Mouse (Mus musculus) adrenal gland, adult 2 months (tissue): ENCODE results near the gene Map3k14. TPM values are rescaled to one million over a fixed set of nuclear protein-coding genes. Genes with fewer than 3 reads are reported as not detected.
"Not testable (repeated sequence)": the region's sequence is repeated elsewhere in the genome, so short reads cannot be mapped to it uniquely, and the experiment has no call there.

Experiments used
- DNase-seq: peaks from one replicate; pipeline ENCODE4 v3.0.0; 2021
- polyA plus RNA-seq: library from polyadenylated mRNA; depleted of rRNA; stranded (reverse); fragments of >200 nt; gene quantifications from 2 replicates; pipeline ENCODE4 v1.2.3, GENCODE M21; 2012
- total RNA-seq, 2 experiments: library from RNA; stranded (reverse); gene quantifications; 2 replicates each; pipeline ENCODE4 v1.2.3; 2021

The Map3k14 gene
- total and polyA plus RNA-seq, 3 experiments: 5.3 to 18.2 (median 9.7) TPM

DNA sequence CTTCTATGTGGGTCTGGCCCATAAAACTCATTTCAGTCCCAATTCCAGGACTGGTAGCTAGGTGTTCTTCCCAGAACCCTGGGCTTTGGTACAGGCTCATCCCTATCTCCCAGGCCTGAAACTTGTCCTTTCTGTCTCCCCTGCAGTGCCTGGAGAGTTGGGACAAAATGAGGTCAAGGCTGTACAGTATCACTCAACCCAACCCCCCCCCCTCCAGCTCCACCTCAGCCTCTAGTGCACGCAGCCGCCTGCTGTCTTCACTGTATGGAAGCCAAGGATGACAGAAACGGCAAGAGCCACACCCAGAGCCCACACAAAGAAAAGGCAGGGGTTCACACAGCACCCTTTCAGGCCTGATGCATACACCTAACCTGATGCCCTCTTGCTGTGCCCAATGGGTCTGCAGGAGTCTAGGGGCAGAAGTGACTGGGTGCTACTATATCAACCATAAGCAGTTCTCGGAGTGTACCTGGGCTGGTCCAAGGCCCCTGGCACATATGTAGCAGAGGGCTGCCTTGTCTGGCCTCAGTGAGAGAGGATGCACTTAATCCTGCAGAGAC is 20.5 kb downstream of the Map3k14 start:
- no peak for DNase-seq

DNA sequence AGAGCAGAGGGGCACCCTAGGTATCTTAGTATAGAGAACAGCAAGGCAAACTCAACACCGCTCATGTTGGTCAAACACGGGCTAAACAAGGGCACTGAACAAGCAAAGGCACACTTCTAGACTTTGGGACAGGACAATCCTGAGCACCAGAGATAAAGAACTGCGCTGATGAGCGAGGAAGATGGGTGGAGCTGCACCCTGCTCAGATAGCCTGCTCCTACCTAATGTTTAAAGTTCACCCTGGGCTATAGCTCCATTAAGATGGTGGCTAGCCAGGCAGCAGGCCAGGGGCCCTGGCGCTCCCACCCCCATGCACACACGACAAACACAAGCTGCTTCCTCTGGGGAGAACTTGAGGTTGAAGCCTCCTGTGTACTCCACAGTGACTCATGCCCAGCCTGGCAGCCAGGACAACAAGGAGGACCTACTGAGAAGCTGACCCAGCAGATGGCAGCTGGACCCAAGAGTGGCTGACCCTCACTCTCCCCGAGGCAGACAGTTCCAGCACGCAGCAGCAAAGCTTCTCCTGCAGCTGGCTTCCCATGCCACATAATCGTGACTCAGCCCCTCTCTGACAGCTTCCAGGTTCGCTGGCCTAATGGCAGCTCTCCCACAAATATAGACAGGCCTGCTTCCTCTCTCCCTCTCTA is 21.1 kb downstream of the Map3k14 start:
- peak; percentile 87 for DNase-seq

DNA sequence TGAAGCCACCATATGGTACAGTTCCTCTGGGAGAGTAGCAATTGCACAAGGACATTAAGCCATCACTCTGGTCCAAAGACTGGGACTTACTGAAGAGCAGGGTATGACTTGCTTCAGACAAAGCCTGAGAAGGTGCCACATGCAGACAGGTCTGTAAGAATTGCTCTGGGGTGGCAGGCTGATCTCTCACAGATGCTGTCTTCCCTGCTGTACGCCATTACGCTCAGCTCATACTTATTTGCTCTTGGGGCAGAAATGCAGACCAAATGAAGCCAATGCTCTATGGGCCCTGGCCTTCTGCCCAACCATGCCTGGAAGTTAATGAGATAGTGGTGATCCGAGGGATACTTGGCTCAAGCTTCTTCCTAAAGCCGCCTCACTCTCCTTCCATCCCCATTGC is 22.4 kb downstream of the Map3k14 start:
- DNase-seq: no peak

DNA sequence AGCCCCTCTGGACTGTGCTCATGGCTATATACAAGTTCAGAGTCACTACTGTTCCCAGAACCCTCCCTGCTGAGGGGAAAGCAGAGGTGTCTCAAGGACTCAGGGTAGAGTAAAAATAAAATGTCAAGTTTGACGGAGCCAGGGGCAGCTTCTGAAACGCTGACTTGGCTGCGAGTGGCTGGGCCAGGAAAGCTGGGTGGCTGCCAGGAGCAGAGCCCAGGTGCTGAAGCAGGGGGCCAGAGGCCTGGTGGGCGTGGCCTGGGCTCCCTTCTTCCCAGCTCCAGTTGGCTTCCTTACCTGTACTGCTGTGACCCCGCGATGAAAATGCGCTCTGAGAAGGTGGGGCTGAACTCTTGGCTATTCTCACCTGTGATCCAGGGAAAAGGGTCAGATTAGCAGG is 26.5 kb downstream of the Map3k14 start:
- DNase-seq: peak; percentile 56

DNA sequence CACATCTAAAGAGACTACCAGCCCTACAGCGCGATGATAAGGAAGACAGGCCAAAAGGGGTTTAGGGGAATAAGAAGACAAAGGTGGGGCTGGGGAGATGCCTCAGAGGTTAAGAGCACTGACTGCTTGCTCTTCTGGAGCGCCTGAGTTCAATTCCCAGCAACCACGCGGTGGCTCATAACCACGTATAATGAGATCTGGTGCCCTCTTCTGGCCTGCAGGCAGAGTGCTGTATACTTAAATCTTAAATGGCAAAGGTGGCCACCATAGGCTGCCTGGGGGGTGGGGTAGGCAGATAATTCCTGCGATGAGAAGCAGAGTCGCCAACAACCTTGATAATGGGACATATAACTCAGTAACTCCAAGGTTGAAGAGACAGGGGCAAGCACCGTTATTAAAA is 29.5 kb downstream of the Map3k14 start:
- no peak for DNase-seq

DNA sequence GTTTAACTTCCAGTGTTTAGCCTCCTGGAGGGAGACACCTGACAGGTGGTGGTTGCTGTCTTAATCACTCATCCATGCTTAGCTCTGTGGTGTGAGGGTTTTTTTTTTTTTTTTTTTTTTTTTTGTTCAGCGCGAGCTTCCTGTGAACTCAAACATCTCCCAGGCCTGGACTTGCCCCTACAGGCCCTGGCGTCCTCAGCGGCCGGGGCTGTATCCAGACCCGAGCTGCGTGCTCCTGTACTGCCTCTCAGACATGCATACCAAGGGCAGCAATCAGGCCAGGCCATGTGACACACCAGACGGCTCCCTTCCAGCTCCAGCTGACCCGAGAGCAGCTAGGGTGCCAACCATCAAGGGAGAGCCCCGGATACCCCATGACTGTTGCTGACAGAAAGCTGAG is 30.4 kb downstream of the Map3k14 start:
- DNase-seq: no peak

DNA sequence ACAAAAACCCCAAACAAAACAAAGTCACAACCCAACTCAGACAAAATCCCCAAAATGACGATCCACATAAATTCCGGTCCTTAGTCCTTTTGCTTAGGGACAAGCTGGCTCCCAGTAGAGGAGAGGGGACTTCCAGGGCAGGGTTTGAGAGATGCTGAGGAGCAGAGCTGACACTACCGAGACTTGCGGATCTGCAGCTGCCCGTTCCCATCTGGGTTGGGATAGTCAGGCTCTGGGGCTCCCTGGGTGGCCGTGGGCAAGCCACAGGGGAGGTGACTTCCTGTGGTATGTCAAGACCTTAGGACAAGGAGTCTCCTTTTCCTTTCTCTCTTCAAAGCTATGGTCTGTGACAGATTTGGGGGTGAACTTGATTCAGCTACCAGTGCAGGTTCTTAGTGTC is 30.8 kb downstream of the Map3k14 start:
- no peak for DNase-seq

DNA sequence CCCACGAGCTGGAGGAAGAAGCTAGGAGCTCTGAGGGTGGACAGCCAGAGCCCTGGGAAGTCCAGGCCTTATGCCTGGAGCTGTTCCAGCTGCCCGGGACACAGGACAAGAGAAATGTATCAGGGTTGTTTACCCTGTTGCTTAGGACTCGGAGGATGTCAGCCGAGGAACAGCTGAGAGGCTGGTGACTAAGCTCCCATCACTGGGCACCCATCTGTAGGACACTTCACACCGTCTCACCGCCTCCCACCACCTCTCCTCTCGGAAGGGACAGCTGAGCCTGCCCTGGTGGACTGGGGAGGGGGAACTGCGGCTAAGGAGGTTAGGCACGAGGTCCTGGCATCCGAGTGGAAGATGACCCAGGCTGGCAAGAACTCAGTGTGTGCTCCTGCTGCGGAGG is 31.6 kb downstream of the Map3k14 start:
- DNase-seq: no peak

DNA sequence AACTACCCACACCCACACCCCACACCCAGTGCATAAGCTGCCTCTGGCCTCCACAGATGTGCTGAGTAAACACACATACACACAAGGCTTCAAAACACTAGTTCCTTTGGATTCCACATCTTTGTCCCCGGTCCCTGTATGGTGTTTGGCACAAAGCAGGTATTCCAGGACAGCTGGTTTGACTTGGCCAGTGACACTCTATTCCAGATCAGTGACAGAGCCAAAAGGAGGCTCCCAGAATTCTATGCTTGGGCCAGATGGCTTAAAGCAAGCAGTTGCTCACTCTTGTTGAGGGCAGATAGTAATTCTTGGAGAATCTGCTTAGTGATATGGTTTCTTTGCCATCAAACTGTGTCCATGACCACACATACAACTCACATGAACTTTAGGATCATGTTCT is 32.8 kb downstream of the Map3k14 start:
- no peak for DNase-seq

DNA sequence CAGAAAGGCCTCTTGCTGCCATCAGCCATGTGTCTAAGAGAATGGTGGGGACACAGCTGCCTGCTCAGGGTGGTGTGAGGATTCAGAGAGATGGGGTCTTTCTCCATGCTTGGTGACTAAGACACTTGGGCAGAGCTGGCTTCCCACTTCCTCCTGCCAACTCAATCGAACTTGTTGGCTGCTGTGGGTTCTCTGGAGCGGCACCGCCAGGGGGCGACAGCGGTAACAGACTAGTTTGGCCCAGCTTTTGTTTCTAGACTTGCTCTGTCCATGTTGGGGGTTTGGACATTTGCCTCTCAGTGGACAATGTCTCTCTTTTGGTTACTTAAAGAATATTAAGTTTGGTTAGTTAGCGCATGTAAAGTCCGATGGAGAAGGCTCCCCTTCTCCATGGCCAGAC is 34.3 kb downstream of the Map3k14 start:
- peak; percentile 86 for DNase-seq

DNA sequence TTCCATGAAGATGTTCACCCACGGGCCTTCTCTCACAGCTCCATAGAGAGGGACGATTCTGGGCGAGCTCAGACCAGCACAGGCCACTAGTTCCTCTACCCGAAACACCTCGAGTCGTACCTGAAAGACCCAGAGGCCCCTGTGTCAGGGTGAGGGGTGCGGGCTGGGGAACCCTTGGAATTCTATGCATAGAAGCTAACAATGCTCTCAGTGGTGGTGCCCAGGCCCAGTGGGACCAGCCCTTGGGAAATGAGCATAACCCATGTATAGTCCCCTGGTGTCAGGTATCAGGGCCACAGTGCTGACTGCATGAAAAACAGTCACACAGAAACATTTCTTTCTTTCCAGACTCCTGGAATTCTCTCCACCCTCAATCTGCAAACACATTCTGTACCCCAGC is 35.9 kb downstream of the Map3k14 start:
- no peak for DNase-seq

DNA sequence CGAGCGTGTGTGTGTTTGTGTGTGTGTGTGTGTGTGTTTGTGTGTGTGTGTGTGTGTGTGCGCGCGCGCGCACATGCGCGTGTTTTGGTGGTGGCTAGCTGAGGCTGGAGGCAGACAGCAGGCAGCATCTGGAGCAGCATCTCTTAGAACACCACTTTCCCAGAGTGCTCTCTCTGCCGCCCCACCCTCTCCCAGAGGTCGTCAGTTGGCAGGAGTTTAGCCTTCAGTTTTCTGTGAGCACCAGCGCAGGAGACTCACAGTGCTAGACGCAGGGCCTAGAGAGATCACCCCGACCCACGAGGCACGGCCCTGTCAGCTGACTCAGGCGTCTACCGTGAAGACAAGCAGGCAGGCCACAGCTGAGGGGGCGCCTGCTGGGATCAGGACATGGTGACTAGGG is 36.6 kb downstream of the Map3k14 start:
- no peak for DNase-seq

DNA sequence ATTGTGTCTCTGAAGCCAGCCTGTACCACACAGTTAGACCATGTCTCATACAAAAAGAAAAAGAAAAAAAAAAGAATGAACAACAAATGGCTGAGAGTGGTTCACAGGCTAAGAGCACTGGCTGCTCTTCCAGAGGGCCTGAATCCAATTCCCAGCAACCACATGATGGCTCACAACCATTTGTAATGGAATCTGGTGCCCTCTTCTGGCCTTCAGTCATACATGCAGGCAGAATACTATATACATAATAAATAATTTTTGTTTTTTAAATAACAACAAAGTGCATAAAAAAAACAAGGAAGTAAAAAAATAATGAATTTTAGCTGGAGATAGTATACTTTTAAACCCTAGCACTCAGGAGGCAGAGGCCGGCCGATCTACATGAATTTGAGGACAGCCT is 37.7 kb downstream of the Map3k14 start:
- DNase-seq: no peak

DNA sequence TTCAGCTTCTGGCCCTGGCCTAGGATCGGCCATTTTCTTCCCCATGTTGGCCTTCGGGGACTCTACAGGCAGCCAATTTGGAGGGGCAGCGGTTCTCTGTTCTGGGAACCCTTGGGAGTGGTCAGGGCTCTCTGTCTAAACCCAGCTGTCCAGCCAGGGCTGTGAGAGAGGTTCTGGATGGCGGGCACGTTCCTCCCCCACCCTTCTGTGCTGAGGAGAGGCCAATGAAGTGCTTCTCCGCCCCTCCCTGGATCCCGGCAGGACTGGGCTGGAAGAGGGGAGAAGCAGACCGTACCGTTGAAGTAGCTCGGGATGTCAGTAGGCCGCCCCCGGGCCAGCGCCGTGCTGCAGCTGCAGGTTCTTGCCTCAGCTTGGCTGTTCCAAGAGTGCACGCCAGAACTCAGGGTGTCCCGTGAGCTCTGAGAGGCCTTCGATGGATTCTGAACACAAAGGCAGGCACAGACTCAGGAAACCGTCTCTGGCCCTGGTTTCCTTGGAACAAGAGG is 43.3 kb downstream of the Map3k14 start:
- DNase-seq: peak; percentile 31

DNA sequence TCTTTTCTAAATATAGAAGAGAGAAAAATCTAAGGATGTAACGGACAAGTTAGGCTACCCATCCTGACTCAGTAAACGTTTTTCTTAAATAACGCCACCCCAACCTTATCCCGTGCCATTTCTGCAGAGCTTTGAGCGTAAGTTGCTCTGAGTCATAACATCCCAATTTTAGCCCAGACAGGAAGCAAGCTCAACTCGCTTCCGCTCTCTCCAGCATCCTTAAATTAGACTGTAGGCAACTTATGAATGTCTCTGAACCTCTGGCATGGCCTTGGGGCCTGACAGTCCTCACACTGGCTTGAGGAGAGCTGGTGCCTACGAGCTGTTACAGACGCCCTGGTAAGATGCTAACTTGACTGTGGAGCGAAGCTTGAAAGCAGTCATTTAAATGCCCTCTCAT is 43.8 kb downstream of the Map3k14 start:
- no peak for DNase-seq

DNA sequence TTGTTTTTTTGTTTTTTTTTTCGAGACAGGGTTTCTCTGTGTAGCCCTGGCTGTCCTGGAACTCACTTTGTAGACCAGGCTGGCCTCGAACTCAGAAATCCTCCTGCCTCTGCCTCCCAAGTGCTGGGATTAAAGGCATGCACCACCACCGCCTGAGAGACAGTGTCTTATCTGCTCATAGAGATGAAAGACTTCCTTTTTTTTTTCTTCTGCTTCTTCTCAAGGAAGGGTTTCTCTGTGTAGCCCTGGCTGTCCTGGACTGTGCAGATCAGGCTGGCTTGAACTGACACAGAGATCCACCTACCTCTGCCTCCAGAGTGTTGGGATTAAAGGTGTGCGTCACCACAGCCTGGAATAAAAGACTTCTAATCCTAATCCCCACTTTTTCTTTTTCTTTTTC is 44.6 kb downstream of the Map3k14 start:
- DNase-seq: not testable (repeated sequence)

DNA sequence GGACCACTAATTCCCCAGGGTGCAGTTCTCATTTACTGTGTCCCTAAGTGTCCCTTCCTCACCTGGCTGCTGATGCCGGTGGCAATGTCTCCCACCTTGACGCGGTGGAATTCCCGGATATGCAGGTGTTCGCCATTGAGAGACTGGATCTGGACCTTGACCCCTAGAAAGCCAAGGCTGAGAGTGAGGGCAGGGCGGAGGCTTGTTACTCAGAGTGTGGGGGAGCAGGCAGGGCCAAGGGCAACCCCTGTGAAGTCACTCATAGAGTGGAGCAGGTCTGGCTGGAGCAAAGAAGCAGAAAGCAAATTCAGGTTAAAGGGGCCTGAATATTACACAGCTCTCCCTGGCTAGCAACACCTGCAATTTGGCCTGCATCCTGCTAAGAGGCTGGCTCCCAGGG is 45.8 kb downstream of the Map3k14 start:
- peak; percentile 55 for DNase-seq

DNA sequence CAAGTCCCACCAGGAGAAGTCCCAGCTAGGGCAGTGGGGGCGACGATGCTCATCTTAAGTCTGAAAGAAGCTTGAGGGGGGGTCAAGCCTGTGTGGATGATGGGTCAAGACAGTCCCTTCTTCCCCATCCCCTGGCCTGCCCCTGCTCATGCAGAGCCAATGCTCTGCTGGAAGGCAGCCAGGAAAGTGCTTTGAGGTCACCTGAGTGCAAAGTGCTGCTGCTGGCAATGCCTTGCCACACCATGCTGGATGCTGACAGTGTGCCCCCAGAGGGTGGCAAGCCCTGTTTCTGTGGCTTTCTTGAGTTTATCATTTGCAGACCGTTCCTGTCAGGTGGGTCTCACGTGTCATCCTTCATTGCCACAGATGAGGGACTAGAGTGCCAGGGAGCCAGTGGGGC is 47.3 kb downstream of the Map3k14 start:
- DNase-seq: no peak

DNA sequence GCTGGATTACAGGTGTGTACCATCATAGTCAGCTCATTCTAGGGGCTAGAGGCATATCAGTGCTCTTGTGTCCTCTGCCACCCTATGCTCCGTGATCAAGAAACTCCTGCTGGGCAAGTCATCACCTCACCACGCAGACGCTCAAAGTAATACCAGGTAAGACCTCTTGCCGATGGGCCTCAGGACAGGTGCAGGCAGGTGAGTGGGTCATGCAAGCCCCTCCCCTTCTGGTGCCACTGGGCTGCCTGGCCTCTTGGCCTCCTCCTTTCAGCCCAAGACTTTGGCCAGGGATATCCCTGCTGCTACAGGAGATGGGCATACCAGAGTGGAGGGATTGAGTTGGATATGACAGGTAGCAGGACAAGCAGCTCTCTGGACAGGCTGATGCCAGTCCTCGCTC is 48.0 kb downstream of the Map3k14 start:
- DNase-seq: no peak

DNA sequence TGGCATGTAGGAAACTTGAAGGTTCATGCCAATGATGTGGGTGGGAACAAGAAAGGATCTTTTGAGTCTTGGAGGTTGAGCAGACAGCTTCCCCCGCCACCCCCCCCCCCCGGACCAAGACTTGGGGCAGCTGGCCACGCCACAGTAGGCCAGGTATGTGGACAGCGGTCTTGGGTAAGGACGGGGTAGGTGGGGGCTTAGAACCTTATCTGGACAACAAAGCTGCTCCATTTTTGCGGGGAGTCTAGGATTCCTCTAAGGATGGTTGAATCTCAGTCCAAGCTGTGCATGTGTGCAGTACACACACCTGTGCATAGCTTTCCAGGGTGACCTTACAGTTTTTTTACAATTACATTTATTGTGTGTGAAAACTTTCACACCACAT is 48.8 kb downstream of the Map3k14 start:
- DNase-seq: no peak

DNA sequence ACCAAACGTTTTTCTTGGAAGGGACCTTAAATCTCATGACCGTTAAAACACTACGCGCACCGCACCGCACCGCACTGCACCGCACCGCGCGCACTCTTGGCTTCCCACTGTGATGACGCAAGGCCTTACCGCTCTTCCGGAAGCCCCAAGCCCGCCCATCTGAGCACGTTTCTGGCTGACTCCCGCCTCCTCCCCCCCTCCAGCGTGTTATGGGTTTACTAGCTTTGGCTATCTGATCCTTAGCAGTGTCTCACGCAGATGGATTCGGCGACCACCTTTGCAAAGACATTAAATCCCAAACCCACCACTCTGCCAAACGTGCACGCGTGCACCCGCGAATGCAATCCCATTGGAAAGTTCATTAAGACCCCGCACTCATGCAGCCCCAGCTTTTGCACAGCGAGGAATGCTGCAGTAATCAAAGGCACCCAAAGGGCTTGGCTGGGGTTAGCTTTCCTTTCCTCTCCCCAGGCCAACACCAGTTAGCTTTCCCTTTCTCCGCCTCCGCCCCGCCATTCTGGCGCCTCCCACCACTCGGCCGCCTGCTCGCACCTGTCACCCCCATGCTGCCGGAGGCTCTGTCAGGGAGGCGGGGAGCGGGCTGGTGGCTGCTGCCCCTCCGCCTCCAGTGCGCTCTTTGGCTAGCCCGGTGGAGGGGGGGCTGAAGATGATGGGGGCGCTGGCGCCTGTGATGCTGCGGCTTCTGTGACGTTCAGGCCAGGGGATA is 49.3 kb downstream of the Map3k14 start, which contains the start of gene Spata32:
Gene Spata32 (minus strand): TSS at position 643 of the 727 bp plus-strand sequence.
- peak; percentile 73 for DNase-seq

DNA sequence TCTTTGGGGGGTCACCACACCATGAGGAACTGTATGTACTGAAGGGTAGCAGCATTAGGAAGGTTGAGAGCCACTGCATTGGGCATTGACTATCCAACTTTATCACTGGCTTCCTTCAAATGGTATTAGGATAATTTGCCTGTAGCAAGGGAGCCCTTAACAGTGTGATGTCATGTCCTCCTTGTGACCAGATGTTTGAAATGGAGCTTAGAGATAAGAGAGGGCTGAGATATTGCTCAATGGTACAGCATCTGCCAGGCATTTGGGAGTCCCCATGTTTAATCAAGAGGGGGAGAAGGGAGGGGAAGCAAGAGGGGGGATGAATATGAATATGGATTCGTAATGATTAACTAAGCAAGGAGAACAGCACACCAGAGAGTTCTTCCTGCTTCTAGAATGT is 51.9 kb downstream of the Map3k14 start:
- no peak for DNase-seq

DNA sequence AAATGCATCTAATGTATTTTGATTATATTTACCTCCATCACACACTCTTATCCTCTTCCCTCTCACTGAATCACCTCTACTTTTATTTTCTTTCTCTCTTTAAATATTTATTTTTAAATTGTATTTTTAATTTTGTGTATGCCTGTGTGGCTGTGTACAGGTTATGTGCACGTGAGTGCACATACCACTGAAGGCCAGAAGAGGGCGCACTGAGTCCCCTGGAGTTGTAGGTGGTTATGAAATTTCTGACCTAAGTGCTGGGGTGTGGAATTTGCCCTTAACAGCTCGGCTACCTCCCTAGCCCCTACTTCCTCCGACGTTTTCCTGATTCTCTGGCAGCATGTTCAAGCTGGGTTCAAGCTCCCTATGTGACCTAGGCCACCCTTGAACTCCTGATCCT is 53.6 kb downstream of the Map3k14 start:
- no peak for DNase-seq

DNA sequence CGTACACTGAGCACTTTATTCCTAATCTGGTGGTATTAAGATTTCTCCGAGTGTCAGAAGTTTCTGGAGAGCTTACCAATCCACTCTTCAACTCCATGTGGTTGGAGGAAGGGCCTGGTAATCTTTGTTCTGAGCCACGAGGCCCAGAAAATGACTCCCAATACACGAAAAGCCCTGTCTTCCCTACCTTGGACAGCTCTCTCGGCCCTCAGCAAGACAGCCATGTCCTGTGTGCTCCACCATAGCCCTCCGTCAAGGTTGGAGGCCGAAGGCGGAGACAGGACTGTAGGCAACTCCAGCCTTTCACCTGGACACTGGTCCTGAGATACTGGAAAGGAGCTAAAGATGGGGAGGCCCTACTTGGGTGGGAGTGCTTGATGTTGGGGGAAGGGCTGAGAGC is 57.0 kb downstream of the Map3k14 start:
- DNase-seq: no peak
